Mouse (Mus musculus) bone marrow, adult 2 months (tissue): ENCODE results near the gene Rbpj.

Experiments used
- CTCF ChIP-seq: fragments of 200-500 bp; IDR thresholded peaks from 2 replicates; pipeline ENCODE4 v1.5.1; 2011; ENCODE audit warnings: low read length, control low read depth; ENCODE audit not compliant: control insufficient read depth, insufficient read depth
- POLR2A ChIP-seq: fragments of 200-500 bp; IDR thresholded peaks from 2 replicates; pipeline ENCODE4 v1.6.1; 2011; ENCODE audit warnings: low read depth, mild to moderate bottlenecking, control low read depth, low read length, borderline replicate concordance; ENCODE audit not compliant: control insufficient read depth

GRCm38 (mm10) chr5:53602194-53602593 lies 136.2 kb downstream of the Rbpj start:
- TF ChIP-seq POLR2A = no peak
- TF ChIP-seq CTCF = no peak
